Mouse (Mus musculus): ENCODE measurements around the gene Qrfpr.

GRCm38 (mm10) chr3:36229941-36230340 lies 7.8 kb upstream of the Qrfpr start:
- TF ChIP-seq CTCF (IDR thresholded peaks at IDR 0.05; ENCODE audit: low read depth, low read length) (no peak), POLR2A (IDR thresholded peaks at IDR 0.05; ENCODE audit: extremely low read depth, insufficient read depth, low read length) (no peak)
